Mouse (Mus musculus) hindbrain, embryonic 13.5 days (tissue): ENCODE measurements at regions not wholly inside any gene's neighbourhood (a gene's known extent, or its start where the extent isn't known, plus 50 kb on each side); places are given as distances from the start of the nearest gene placed in this dataset.

Experiments
- ATAC-seq: fragments of 200-750 bp; cut with Nextera tagmentation; 2 replicates; pipeline ENCODE4 v1.8.0; 2017; ENCODE audit warnings: moderate TSS enrichment; ENCODE audit not compliant: low FRiP score
- H3K27ac ChIP-seq: fragments of 300-500 bp; sonication (generic); 2 replicates; pipeline ENCODE4 v1.5.1; 2015; ENCODE audit warnings: inconsistent platforms, mild to moderate bottlenecking, moderate library complexity
- H3K27me3 ChIP-seq: fragments of 300-500 bp; sonication (generic); 2 replicates; pipeline ENCODE4 v1.6.1; 2015; ENCODE audit warnings: mild to moderate bottlenecking, inconsistent platforms
- H3K36me3 ChIP-seq: fragments of 300-500 bp; sonication (generic); 2 replicates; pipeline ENCODE4 v1.6.1; 2015; ENCODE audit warnings: mild to moderate bottlenecking, inconsistent platforms
- H3K4me1 ChIP-seq: fragments of 300-500 bp; sonication (generic); replicated peaks from 2 replicates; pipeline ENCODE4 v1.6.1; 2015; ENCODE audit warnings: inconsistent platforms
- H3K4me2 ChIP-seq: fragments of 300-500 bp; sonication (generic); 2 replicates; pipeline ENCODE4 v1.6.1; 2015; ENCODE audit warnings: inconsistent platforms, mild to moderate bottlenecking, moderate library complexity
- H3K4me3 ChIP-seq: fragments of 300-500 bp; sonication (generic); 2 replicates; pipeline ENCODE4 v1.5.1; 2015; ENCODE audit warnings: mild to moderate bottlenecking, inconsistent platforms
- H3K9ac ChIP-seq: fragments of 300-500 bp; sonication (generic); 2 replicates; pipeline ENCODE4 v1.6.1; 2015; ENCODE audit warnings: mild to moderate bottlenecking, inconsistent platforms
- H3K9me3 ChIP-seq: fragments of 300-500 bp; sonication (generic); 2 replicates; pipeline ENCODE4 v1.6.1; 2016; ENCODE audit warnings: inconsistent platforms
- WGBS: fragments of 180-500 bp; shearing (Covaris S2); methylation state at CpG from one replicate; pipeline ENCODE4 v1.1.7; 2015; 5-methylcytosine and 5-hydroxymethylcytosine counted together

GRCm38 (mm10) chr12:10445738-10446137 is 55.2 kb downstream of the Rdh14 start:
- Histone ChIP-seq H3K27me3 (no peaks in the 10 kb centered on the region), H3K36me3 (no peaks in the 10 kb centered on the region), H3K4me3 (no peak overlapping the region), H3K9me3 (no peaks in the 10 kb centered on the region), H3K4me2 (no peak overlapping the region), H3K4me1 (no peaks in the 10 kb centered on the region), H3K27ac (no peak overlapping the region), H3K9ac (no peak overlapping the region)
- ATAC-seq, result no peak
- 90% methylated on average over 1 of the region's 1 CpGs for WGBS

GRCm38 (mm10) chr12:10457960-10458655 is 67.5 kb downstream of the Rdh14 start:
- no peaks in the 10 kb centered on the region for H3K27me3 ChIP-seq
- ATAC-seq, result no peak
- no peaks in the 10 kb centered on the region for H3K36me3 ChIP-seq
- no peak overlapping the region for H3K4me3 ChIP-seq
- H3K4me1 ChIP-seq, result no peaks in the 10 kb centered on the region
- no peak overlapping the region for H3K27ac ChIP-seq
- H3K4me2 ChIP-seq, result no peak overlapping the region
- H3K9ac ChIP-seq, result no peak overlapping the region
- WGBS, result 82% methylated on average over 1 of the region's 1 CpGs
- no peaks in the 10 kb centered on the region for H3K9me3 ChIP-seq

- Histone ChIP-seq H3K9me3 (no peaks in the 10 kb centered on the region), H3K27ac (no peak overlapping the region), H3K9ac (no peak overlapping the region), H3K36me3 (no peaks in the 10 kb centered on the region), H3K4me1 (no peaks in the 10 kb centered on the region), H3K4me2 (no peak overlapping the region), H3K27me3 (no peaks in the 10 kb centered on the region), H3K4me3 (no peak overlapping the region)
- 88% methylated on average over 7 of the region's 7 CpGs for WGBS
- ATAC-seq, result no peak
These were observed 71.2 kb downstream of the Rdh14 start for GRCm38 (mm10) chr12:10461796-10462195.

GRCm38 (mm10) chr12:10462956-10463355 is 72.4 kb downstream of the Rdh14 start:
- Histone ChIP-seq H3K9ac (no peak overlapping the region), H3K9me3 (no peaks in the 10 kb centered on the region), H3K4me3 (no peak overlapping the region), H3K27ac (no peak overlapping the region), H3K4me1 (no peaks in the 10 kb centered on the region), H3K4me2 (no peak overlapping the region), H3K36me3 (no peaks in the 10 kb centered on the region), H3K27me3 (no peaks in the 10 kb centered on the region)
- no peak for ATAC-seq
- WGBS, result 57% methylated on average over 3 of the region's 3 CpGs

- Histone ChIP-seq H3K9ac (no peak overlapping the region), H3K36me3 (no peaks in the 10 kb centered on the region), H3K9me3 (no peaks in the 10 kb centered on the region), H3K4me1 (no peaks in the 10 kb centered on the region), H3K27me3 (no peaks in the 10 kb centered on the region), H3K4me2 (no peak overlapping the region), H3K4me3 (no peak overlapping the region), H3K27ac (no peak overlapping the region)
- no peak for ATAC-seq
- 73% methylated on average over 1 of the region's 1 CpGs for WGBS
These were observed 83.4 kb downstream of the Rdh14 start for GRCm38 (mm10) chr12:10473986-10474385.

- H3K9ac ChIP-seq, result no peak overlapping the region
- 67% methylated on average over 1 of the region's 1 CpGs for WGBS
- H3K27me3 ChIP-seq, result no peaks in the 10 kb centered on the region
- no peak overlapping the region for H3K27ac ChIP-seq
- H3K36me3 ChIP-seq, result no peaks in the 10 kb centered on the region
- H3K4me3 ChIP-seq, result no peak overlapping the region
- no peaks in the 10 kb centered on the region for H3K9me3 ChIP-seq
- no peak for ATAC-seq
- H3K4me1 ChIP-seq, result no peaks in the 10 kb centered on the region
- H3K4me2 ChIP-seq, result no peak overlapping the region
These were observed 90.2 kb downstream of the Rdh14 start for GRCm38 (mm10) chr12:10480781-10481180.

GRCm38 (mm10) chr12:10482294-10483010 is 91.9 kb downstream of the Rdh14 start:
- H3K4me3 ChIP-seq, result no peak overlapping the region
- no peak overlapping the region for H3K4me2 ChIP-seq
- H3K27ac ChIP-seq, result no peak overlapping the region
- H3K4me1 ChIP-seq, result no peaks in the 10 kb centered on the region
- no peaks in the 10 kb centered on the region for H3K27me3 ChIP-seq
- WGBS, result 84% methylated on average over 4 of the region's 4 CpGs
- ATAC-seq, result no peak
- no peak overlapping the region for H3K9ac ChIP-seq
- H3K36me3 ChIP-seq, result no peaks in the 10 kb centered on the region
- H3K9me3 ChIP-seq, result no peaks in the 10 kb centered on the region

GRCm38 (mm10) chr12:10506721-10507120 is 116.1 kb downstream of the Rdh14 start:
- no peaks in the 10 kb centered on the region for H3K4me1 ChIP-seq
- H3K4me2 ChIP-seq, result no peak overlapping the region
- H3K27ac ChIP-seq, result no peak overlapping the region
- H3K36me3 ChIP-seq, result no peaks in the 10 kb centered on the region
- H3K9me3 ChIP-seq, result no peaks in the 10 kb centered on the region
- no peak overlapping the region for H3K9ac ChIP-seq
- H3K4me3 ChIP-seq, result no peak overlapping the region
- ATAC-seq, result no peak
- no peaks in the 10 kb centered on the region for H3K27me3 ChIP-seq

GRCm38 (mm10) chr12:10513526-10513925 is 123.0 kb downstream of the Rdh14 start:
- Histone ChIP-seq H3K36me3 (no peaks in the 10 kb centered on the region), H3K4me1 (no peaks in the 10 kb centered on the region), H3K4me2 (no peak overlapping the region), H3K4me3 (no peak overlapping the region), H3K27me3 (no peaks in the 10 kb centered on the region), H3K9ac (no peak overlapping the region), H3K27ac (no peak overlapping the region), H3K9me3 (no peaks in the 10 kb centered on the region)
- ATAC-seq, result no peak
- WGBS, result 87% methylated on average over 5 of the region's 5 CpGs

- Histone ChIP-seq H3K4me2 (no peak overlapping the region), H3K27ac (no peak overlapping the region), H3K9me3 (no peaks in the 10 kb centered on the region), H3K36me3 (no peaks in the 10 kb centered on the region), H3K27me3 (no peaks in the 10 kb centered on the region), H3K4me1 (no peaks in the 10 kb centered on the region), H3K9ac (no peak overlapping the region), H3K4me3 (no peak overlapping the region)
- no peak for ATAC-seq
- WGBS, result 89% methylated on average over 8 of the region's 8 CpGs
These were observed 123.7 kb downstream of the Rdh14 start for GRCm38 (mm10) chr12:10514278-10514677.

GRCm38 (mm10) chr12:10524509-10525286 is 134.1 kb downstream of the Rdh14 start:
- H3K9ac ChIP-seq, result no peak overlapping the region
- H3K27ac ChIP-seq, result no peak overlapping the region
- no peaks in the 10 kb centered on the region for H3K36me3 ChIP-seq
- no peaks in the 10 kb centered on the region for H3K27me3 ChIP-seq
- H3K9me3 ChIP-seq, result no peaks in the 10 kb centered on the region
- H3K4me3 ChIP-seq, result no peak overlapping the region
- H3K4me2 ChIP-seq, result no peak overlapping the region
- no peaks in the 10 kb centered on the region for H3K4me1 ChIP-seq
- ATAC-seq, result no peak
- WGBS, result 64% methylated on average over 7 of the region's 7 CpGs

GRCm38 (mm10) chr12:10525934-10526333 is 135.4 kb downstream of the Rdh14 start:
- H3K27me3 ChIP-seq, result no peaks in the 10 kb centered on the region
- H3K36me3 ChIP-seq, result no peaks in the 10 kb centered on the region
- ATAC-seq, result no peak
- no peaks in the 10 kb centered on the region for H3K9me3 ChIP-seq
- H3K4me1 ChIP-seq, result no peaks in the 10 kb centered on the region
- WGBS, result 89% methylated on average over 4 of the region's 4 CpGs
- no peak overlapping the region for H3K27ac ChIP-seq
- H3K9ac ChIP-seq, result no peak overlapping the region
- H3K4me2 ChIP-seq, result no peak overlapping the region
- no peak overlapping the region for H3K4me3 ChIP-seq
